Mouse (Mus musculus) midbrain, embryonic 10.5 days (tissue): Measurements from ENCODE around the gene Olfr1299. TPM values are rescaled to one million over a fixed set of nuclear protein-coding genes. Genes with fewer than 3 reads are reported as not detected.

Source experiments
- DNase-seq: peaks from one replicate; pipeline ENCODE4 v3.0.0-alpha.2; 2017; ENCODE audit warnings: low spot score
- H3K27ac ChIP-seq: fragments of 300-500 bp; sonication (generic); replicated peaks from 2 replicates; pipeline ENCODE4 v1.5.1; 2016; ENCODE audit warnings: mild to moderate bottlenecking
- H3K27me3 ChIP-seq: fragments of 300-500 bp; sonication (generic); 2 replicates; pipeline ENCODE4 v1.6.1; 2016; ENCODE audit warnings: low read depth, mild to moderate bottlenecking; ENCODE audit not compliant: poor library complexity, severe bottlenecking
- H3K36me3 ChIP-seq: fragments of 300-500 bp; sonication (generic); 2 replicates; pipeline ENCODE4 v1.6.1; 2016; ENCODE audit warnings: mild to moderate bottlenecking, moderate library complexity
- H3K4me1 ChIP-seq: fragments of 300-500 bp; sonication (generic); 2 replicates; pipeline ENCODE4 v1.6.1; 2016
- H3K4me3 ChIP-seq: fragments of 300-500 bp; sonication (generic); 2 replicates; pipeline ENCODE4 v1.5.1; 2016; ENCODE audit warnings: mild to moderate bottlenecking, moderate library complexity
- H3K9me3 ChIP-seq: fragments of 300-500 bp; sonication (generic); replicated peaks from 2 replicates; pipeline ENCODE4 v1.6.1; 2016; ENCODE audit warnings: mild to moderate bottlenecking
- WGBS: fragments of 180-500 bp; shearing (Covaris S2); methylation state at CpG from one replicate; pipeline ENCODE4 v1.1.7; 2016; 5-methylcytosine and 5-hydroxymethylcytosine counted together
- polyA plus RNA-seq: library from polyadenylated mRNA; unstranded; fragments of >200 nt; fragmentation: Nextera tagmentation; extraction: Ambion mirVana; gene quantifications from 2 replicates; pipeline ENCODE4 v1.2.1, GENCODE M21; 2016

Gene Olfr1299
- polyA plus RNA-seq, result not detected in 2 replicates

DNA sequence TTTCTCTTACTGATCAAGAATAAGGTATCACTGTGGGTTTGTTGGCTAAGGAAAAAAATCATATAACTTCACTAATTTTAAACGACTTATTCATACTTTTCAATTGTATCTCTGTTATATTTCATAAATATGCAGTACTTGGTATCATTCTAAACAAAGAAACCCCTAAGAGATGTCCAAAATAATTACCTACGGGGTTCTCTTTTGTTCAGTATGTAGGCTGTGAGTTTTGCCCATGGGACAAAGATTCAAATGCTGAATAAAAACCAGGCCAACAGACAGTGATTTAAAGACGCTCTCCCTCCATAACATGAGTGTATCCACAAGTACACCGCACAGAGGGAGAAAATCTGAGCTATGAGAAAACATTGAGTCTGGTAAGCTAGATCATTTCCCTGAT is at the start of gene Olfr1299:
Olfr1299 (plus strand) TSS at position 301 of the 400 bp plus-strand sequence.
- 78% methylated on average over 4 of the region's 4 CpGs for WGBS
- DNase-seq, result no peak
- H3K4me3 ChIP-seq, result no peak within 1 kb of the TSS
- peaks cover 3% of the 10 kb centered on the region; the same call in 1 of the 2 replicates for H3K9me3 ChIP-seq
- no peaks in the 10 kb centered on the region for H3K36me3 ChIP-seq
- no peak within 1 kb of the TSS for H3K27ac ChIP-seq
- no peaks in the 10 kb centered on the region for H3K4me1 ChIP-seq
- H3K27me3 ChIP-seq, result no peaks in the 10 kb centered on the region

DNA sequence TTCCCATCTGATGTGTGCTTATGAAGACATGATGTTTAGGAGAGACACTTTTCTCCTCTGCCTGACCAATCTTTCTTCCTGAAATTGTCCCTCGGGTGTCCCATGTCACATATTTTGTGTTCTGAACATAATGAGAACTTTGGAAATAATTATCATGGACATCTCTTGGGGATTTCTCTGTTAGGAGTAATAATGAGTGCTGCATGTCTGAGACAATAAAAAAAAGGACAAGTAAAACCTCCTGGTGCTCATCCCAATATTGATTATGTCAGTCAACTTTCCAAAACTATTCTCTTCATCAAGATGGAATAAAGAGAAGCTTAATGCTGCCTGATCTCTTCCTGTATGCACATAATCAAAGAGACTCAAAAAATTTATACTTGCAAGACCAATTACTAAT is 34.8 kb upstream of the Olfr1299 start, which contains the start of gene Olfr1297:
Olfr1297 (minus strand) TSS at position 101 of the 400 bp plus-strand sequence.
- whole genome bisulfite sequencing, result 76% methylated on average over 1 of the region's 1 CpGs

DNA sequence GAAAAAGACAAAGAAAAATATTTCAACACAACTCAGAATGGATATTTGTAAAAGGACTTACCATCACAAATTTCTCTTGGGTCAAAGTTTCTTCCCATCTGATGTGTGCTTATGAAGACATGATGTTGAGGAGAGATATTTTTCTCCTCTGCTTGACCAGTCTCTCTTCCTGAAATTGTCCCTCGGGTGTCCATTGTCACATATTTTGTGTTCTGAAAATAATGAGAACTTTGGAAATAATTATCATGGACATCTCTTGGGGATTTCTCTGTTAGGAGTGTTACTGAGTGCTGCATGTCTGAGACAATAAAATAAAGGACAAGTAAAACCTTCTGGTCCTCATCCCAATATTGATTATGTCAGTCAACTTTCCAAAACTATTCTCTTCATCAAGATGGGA is 12.1 kb upstream of the Olfr1299 start, which contains the start of gene Olfr1298:
Olfr1298 (minus strand) TSS at position 101 of the 400 bp plus-strand sequence.
- Histone ChIP-seq H3K36me3 (no peaks in the 10 kb centered on the region), H3K4me1 (no peaks in the 10 kb centered on the region), H3K27me3 (no peaks in the 10 kb centered on the region), H3K9me3 (no peaks in the 10 kb centered on the region), H3K27ac (no peak within 1 kb of the TSS), H3K4me3 (no peak within 1 kb of the TSS)
- DNase-seq, result no peak
- 93% methylated on average over 1 of the region's 1 CpGs for WGBS

More for the DNA sequence above, 34.8 kb upstream of the Olfr1299 start, which contains the start of gene Olfr1297:
- Histone ChIP-seq H3K27me3 (no peaks in the 10 kb centered on the region), H3K9me3 (no peaks in the 10 kb centered on the region), H3K36me3 (no peaks in the 10 kb centered on the region), H3K4me3 (no peak within 1 kb of the TSS), H3K27ac (no peak within 1 kb of the TSS), H3K4me1 (no peaks in the 10 kb centered on the region)
- no peak for DNase-seq

Other genes with a start within 250 kb of the Olfr1299 start
- not detected in 2 replicates for gene Olfr1286, start 238.3 kb upstream of the Olfr1299 start, polyA plus RNA-seq
- not detected in 2 replicates for gene Olfr1287, start 212.3 kb upstream of the Olfr1299 start, polyA plus RNA-seq
- gene Olfr1288, start 187.3 kb upstream of the Olfr1299 start, polyA plus RNA-seq, result not detected in 2 replicates
- not detected in 2 replicates for gene Olfr1289, start 180.6 kb upstream of the Olfr1299 start, polyA plus RNA-seq
- gene Olfr1290, start 167.6 kb upstream of the Olfr1299 start, polyA plus RNA-seq, result not detected in 2 replicates
- not detected in 2 replicates for gene Olfr1291-ps1, start 164.2 kb upstream of the Olfr1299 start, polyA plus RNA-seq
- not detected in 2 replicates for gene Olfr1293-ps, start 136.2 kb upstream of the Olfr1299 start, polyA plus RNA-seq
- not detected in 2 replicates for gene Olfr1294, start 121.1 kb upstream of the Olfr1299 start, polyA plus RNA-seq
- gene Olfr1295, start 91.7 kb upstream of the Olfr1299 start, polyA plus RNA-seq, result not detected in 2 replicates
- not detected in 2 replicates for gene Olfr1297, start 34.9 kb upstream of the Olfr1299 start, polyA plus RNA-seq
- gene Olfr1298, start 12.2 kb upstream of the Olfr1299 start, polyA plus RNA-seq, result not detected in 2 replicates
- gene Olfr1301, start 89.6 kb downstream of the Olfr1299 start, polyA plus RNA-seq, result not detected in 2 replicates
- gene Olfr1302, start 116.0 kb downstream of the Olfr1299 start, polyA plus RNA-seq, result not detected in 2 replicates
- not detected in 2 replicates for gene Olfr1303, start 158.9 kb downstream of the Olfr1299 start, polyA plus RNA-seq
- gene Olfr1305, start 215.7 kb downstream of the Olfr1299 start, polyA plus RNA-seq, result not detected in 2 replicates